Comparison of ENCODE assay signal across 6 mouse cellular contexts in the genomic region with DNA sequence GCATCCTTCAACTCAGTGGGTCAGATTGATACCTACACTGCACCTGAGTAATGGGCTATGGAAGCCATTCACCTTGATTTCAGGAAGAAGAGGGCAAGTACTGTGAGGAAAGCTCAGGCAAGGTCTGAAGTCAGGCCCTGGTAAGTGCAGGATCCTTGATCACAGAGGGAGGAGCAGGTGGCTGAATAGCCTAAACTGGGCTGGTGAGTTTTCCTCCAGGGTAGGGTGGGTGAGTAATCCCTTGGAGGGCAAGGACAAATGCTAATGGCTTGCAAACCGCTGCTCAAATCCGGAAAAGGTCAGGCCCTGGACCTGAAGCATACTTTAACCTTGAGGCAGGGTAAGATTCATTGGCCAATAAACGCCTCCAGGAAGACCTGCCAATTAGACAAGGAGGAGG.
DNase-seq lines count a peak whose midpoint lies in the region; TF ChIP-seq lines count a peak whose summit lies in the region.
"Not testable (repeated sequence)": the region's sequence is repeated elsewhere in the genome, so short reads cannot be mapped to it uniquely, and the experiment has no call there.

No protein-coding gene starts in this region.

- H3K27me3 ChIP-seq in ES-Bruce4 (ENCODE audit: control insufficient read depth, insufficient read depth, low read length, poor library complexity, severe bottlenecking), result not testable (repeated sequence)

- DNase-seq in ES-CJ7 (ENCODE audit: low read depth, low spot score) (peak; percentile 97), ES-E14 (ENCODE audit: low read depth, low spot score) (peak; percentile 83), MN1 (ENCODE audit: low spot score) (peak; percentile 4), R1 (ENCODE audit: low read depth, low spot score) (peak; percentile 98), ZHBTc4 (ENCODE audit: low read depth, low spot score) (peak; percentile 93)

- not testable (repeated sequence) for TF ChIP-seq POLR2A in ES-Bruce4 (IDR thresholded peaks at IDR 0.05; ENCODE audit: insufficient read depth, low read length)

- not testable (repeated sequence) for H3K9me3 ChIP-seq in ES-Bruce4 (replicated peaks; ENCODE audit: control insufficient read depth, insufficient read depth, low read length, poor library complexity, severe bottlenecking); ES-E14 (ENCODE audit: control insufficient read depth, insufficient read depth, low read depth, low read length)

- not testable (repeated sequence) for H3K36me3 ChIP-seq in ES-Bruce4 (ENCODE audit: control insufficient read depth, insufficient read depth, low read length, poor library complexity, severe bottlenecking); ES-E14 (ENCODE audit: control insufficient read depth, insufficient read depth, low read length, poor library complexity, severe bottlenecking)

- not testable (repeated sequence) for H3K9ac ChIP-seq in ES-Bruce4 (ENCODE audit: low read depth, poor library complexity, severe bottlenecking); ES-E14 (ENCODE audit: insufficient read depth, low read depth, low read length, poor library complexity, severe bottlenecking)

- in situ Hi-C loops in ES-E14 (cut with MboI; ENCODE audit: low sequenced_read_pairs in 2 of 2, unreplicated experiment in 2 of 2), result not testable (repeated sequence)

- H3K4me3 ChIP-seq in ES-Bruce4 (ENCODE audit: low read depth, low read length); ES-E14 (ENCODE audit: insufficient read depth in 1 of 2, low read depth in 1 of 2, low read length in 2 of 2, poor library complexity in 1 of 2, severe bottlenecking in 1 of 2): not testable (repeated sequence)

- TF ChIP-seq CTCF in ES-Bruce4 (IDR thresholded peaks at IDR 0.05; ENCODE audit: low read depth, low read length), result not testable (repeated sequence)

- H3K4me1 ChIP-seq in ES-Bruce4 (ENCODE audit: control insufficient read depth, insufficient read depth, low read length); ES-E14 (ENCODE audit: control insufficient read depth in 2 of 2, insufficient read depth in 2 of 2, low read length in 2 of 2, poor library complexity in 1 of 2): not testable (repeated sequence)

- TF ChIP-seq EP300 in ES-Bruce4 (IDR thresholded peaks at IDR 0.05; ENCODE audit: insufficient read depth, low read depth, low read length), result peak; percentile 97

- peak overlapping the region; percentile 77 for H3K27ac ChIP-seq in ES-Bruce4 (ENCODE audit: insufficient read depth, low read length)
- peak overlapping the region; percentile 15; the same call in 1 of the 2 replicates for H3K27ac ChIP-seq in ES-E14 (ENCODE audit: insufficient read depth, low read depth, low read length, poor library complexity, severe bottlenecking)

Comparison
In these comparisons a context has a peak if more than half of its experiments do, and no peak if none do; other contexts are left out.
1. DNase-seq: peak in every context shown above with its lines; median percentile 98 in R1; 97 in ES-CJ7; 93 in ZHBTc4; 83 in ES-E14; 4 in MN1.